Mouse (Mus musculus) mesoderm, embryonic 11.5 days (tissue): ENCODE data around the gene Gm9736.
"Not testable (repeated sequence)": the region's sequence is repeated elsewhere in the genome, so short reads cannot be mapped to it uniquely, and the experiment has no call there.

Experiments used
- DNase-seq: peaks from one replicate; pipeline ENCODE4 v3.0.0-alpha.2; 2012; ENCODE audit warnings: low read depth, low spot score

Gene Gm9736

DNA sequence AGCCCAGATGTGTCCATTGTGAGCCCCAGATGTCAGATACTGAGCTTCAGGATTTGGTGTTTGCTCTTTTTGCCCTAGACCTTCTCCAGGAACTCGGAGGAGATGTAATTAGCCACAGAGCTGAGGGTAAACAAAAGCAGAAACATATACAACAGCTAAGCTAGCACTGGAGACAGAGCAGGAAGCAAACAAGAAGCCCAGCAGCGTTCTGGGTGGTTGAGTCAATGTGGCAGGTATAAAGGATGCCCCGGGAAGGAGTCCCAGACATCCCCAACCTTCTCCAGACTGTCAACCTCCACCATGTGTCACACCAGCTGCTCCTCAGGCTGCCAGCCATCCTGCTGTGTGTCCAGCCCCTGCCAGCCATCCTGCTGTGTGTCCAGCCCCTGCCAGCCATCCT is 25.0 kb downstream of the Gm9736 start, which contains the start of gene Gm10100:
TSS of gene Gm10100 (plus strand) at position 301 of the 400 bp plus-strand sequence.
- DNase-seq: no peak

DNA sequence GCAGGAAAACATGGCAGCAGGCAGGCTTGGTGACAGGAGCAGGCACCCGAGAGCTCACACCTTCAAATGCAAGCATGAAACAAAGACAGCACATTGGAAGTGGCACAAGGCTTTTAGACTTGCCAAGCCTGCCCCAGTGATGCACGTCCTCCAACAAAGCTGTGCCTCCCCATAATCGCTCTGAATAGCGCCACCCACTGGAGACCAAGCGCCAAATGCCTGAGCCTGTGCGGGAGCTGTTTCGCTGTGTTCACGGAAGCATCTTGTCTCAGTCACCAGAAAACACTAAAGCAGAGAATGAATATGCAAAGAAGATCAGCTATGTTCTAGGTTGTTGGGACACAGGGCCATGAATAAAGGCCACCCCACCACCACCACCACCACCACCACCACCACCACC is 26.3 kb downstream of the Gm9736 start:
- no peak for DNase-seq

DNA sequence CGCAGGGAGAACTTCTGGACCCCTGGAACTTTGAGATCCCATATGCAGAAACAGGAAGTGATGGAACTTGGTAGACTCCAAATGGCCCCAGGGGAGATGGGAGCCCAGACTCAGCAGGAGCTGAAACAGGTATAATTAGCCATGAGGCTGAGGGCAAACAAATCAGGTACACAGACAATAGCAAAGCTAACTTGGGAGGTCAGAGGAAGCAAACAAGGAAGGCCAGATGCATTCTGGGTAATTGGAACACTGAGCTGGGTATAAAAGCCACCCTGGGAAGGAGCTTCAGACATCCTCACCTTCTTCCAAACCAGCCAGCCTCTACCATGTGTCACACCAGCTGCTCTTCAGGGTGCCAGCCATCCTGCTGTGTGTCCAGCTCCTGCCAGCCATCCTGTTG is 30.9 kb downstream of the Gm9736 start, which contains the start of gene Krtap12-1:
TSS of gene Krtap12-1 (plus strand) at position 301 of the 400 bp plus-strand sequence.
- not testable (repeated sequence) for DNase-seq

- DNase-seq: no peak
Measured at GRCm38 (mm10) chr10:77715507-77715906, 35.6 kb downstream of the Gm9736 start, which contains the start of gene Gm10142. Gene Gm10142 (plus strand): TSS chr10:77715807.

GRCm38 (mm10) chr10:77713734-77714133 is 37.4 kb downstream of the Gm9736 start:
- no peak for DNase-seq

- not testable (repeated sequence) for DNase-seq
Measured at GRCm38 (mm10) chr10:77711157-77711556, 40.0 kb downstream of the Gm9736 start, which contains the start of gene Gm10024. Gene Gm10024 (plus strand): TSS chr10:77711457.

DNA sequence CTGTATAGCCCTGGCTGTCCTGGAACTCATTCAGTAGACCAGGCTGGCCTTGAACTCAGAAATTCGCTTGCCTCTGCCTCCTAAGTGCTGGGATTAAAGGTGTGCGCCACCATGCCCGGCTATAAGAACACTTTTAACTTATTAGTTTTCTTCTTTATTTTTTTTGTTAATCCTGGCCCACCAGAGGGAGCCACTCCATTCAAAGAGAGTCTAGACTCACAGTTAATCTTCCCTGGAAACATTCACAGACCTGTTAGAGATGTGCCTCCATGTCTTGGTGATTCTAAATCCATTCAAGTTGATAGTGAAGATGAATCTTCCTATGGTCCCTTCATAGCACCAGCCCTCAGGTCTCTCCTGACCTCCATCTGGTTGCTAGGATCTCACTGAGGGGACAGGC is 41.3 kb downstream of the Gm9736 start:
- no peak for DNase-seq

GRCm38 (mm10) chr10:77706326-77706725 is 44.8 kb downstream of the Gm9736 start, which contains the start of gene Gm10272:
Gene Gm10272 (plus strand): TSS chr10:77706626.
- no peak for DNase-seq
